ENCODE assay signal across 13 mouse cellular contexts in genomic region chr3:107953906-107954305, GRCm38 (mm10). TPM values are rescaled to one million over a fixed set of nuclear protein-coding genes. Genes with fewer than 3 reads are reported as not detected.
A peak's percentile ranks its signal among the peaks of the same experiment; 100 is the strongest.
DNase-seq lines count a peak whose midpoint lies in the region; ATAC-seq and TF ChIP-seq lines count a peak whose summit lies in the region.
"Had no signal": no experiment of that assay in that cellular context is flagged by ENCODE, and none has a peak within 500 bp of the region (broad histone marks: within the 10 kb centered on the region; RNA-seq: fewer than 3 reads in every experiment).

No protein-coding gene starts in this region.

- H3K9me3 ChIP-seq in embryonic facial prominence, embryonic 14.5 days (ENCODE audit: control insufficient read depth, low read length), result no peaks in the 10 kb centered on the region
- no peaks in the 10 kb centered on the region for H3K9me3 ChIP-seq in embryonic facial prominence, embryonic 10.5 days
- no peaks in the 10 kb centered on the region for H3K9me3 ChIP-seq in kidney, embryonic 14.5 days (ENCODE audit: control insufficient read depth, low read length)
- H3K9me3 ChIP-seq in neural tube, embryonic 13.5 days, result no peaks in the 10 kb centered on the region
- H3K9me3 ChIP-seq in neural tube, embryonic 15.5 days (replicated peaks), result no peaks in the 10 kb centered on the region
- H3K9me3 ChIP-seq: embryonic facial prominence, embryonic 12.5 days; midbrain, embryonic 10.5 days had no signal

- H3K4me2 ChIP-seq in embryonic facial prominence, embryonic 14.5 days (ENCODE audit: low read depth, low read length), result no peak overlapping the region
- no peak overlapping the region for H3K4me2 ChIP-seq in kidney, embryonic 14.5 days (replicated peaks; ENCODE audit: low read depth, low read length)
- H3K4me2 ChIP-seq in neural tube, embryonic 13.5 days, result no peak overlapping the region
- H3K4me2 ChIP-seq in neural tube, embryonic 15.5 days, result no peak overlapping the region
- H3K4me2 ChIP-seq: embryonic facial prominence, embryonic 12.5 days had no signal

- no peak for DNase-seq in embryonic facial prominence, embryonic 14.5 days (ENCODE audit: low spot score)
- no peak for DNase-seq in embryonic facial prominence, embryonic 10.5 days (ENCODE audit: low spot score)
- no peak for DNase-seq in kidney, postnatal 36 days
- no peak for DNase-seq in neural tube, embryonic 10.5 days (ENCODE audit: extremely low spot score, low spot score)
- no peak for DNase-seq in left cerebral cortex, adult 2 months (ENCODE audit: extremely low spot score in 1 of 2, low spot score in 2 of 2)
- DNase-seq: right cerebral cortex, postnatal 25 days had no signal

- H3K27me3 ChIP-seq in embryonic facial prominence, embryonic 14.5 days (replicated peaks; ENCODE audit: control insufficient read depth, insufficient read depth, low read length), result no peaks in the 10 kb centered on the region
- peaks cover 3% of the 10 kb centered on the region; the same call in 1 of the 2 replicates for H3K27me3 ChIP-seq in embryonic facial prominence, embryonic 10.5 days (replicated peaks; ENCODE audit: low read depth, poor library complexity, severe bottlenecking)
- H3K27me3 ChIP-seq in kidney, embryonic 14.5 days (ENCODE audit: control insufficient read depth, insufficient read depth, low read length), result no peaks in the 10 kb centered on the region
- no peaks in the 10 kb centered on the region for H3K27me3 ChIP-seq in neural tube, embryonic 13.5 days
- H3K27me3 ChIP-seq in neural tube, embryonic 15.5 days (replicated peaks), result no peaks in the 10 kb centered on the region
- H3K27me3 ChIP-seq: embryonic facial prominence, embryonic 12.5 days had no signal

- ATAC-seq in embryonic facial prominence, embryonic 14.5 days (ENCODE audit: low read depth), result 0 out of 2 replicates have a peak, but pooled peaks have one; percentile 39
- peak; percentile 32; the same call in 1 of the 2 replicates for ATAC-seq in kidney, embryonic 14.5 days (ENCODE audit: low FRiP score, low TSS enrichment)
- peak; percentile 50; the same call in 1 of the 2 replicates for ATAC-seq in neural tube, embryonic 13.5 days (ENCODE audit: low read depth)
- ATAC-seq in neural tube, embryonic 15.5 days (ENCODE audit: low FRiP score), result peak; percentile 59

- no peak overlapping the region for H3K4me3 ChIP-seq in embryonic facial prominence, embryonic 14.5 days (ENCODE audit: low read depth, low read length)
- no peak overlapping the region for H3K4me3 ChIP-seq in embryonic facial prominence, embryonic 10.5 days
- no peak overlapping the region for H3K4me3 ChIP-seq in kidney, embryonic 14.5 days (ENCODE audit: low read length)
- no peak overlapping the region for H3K4me3 ChIP-seq in neural tube, embryonic 13.5 days
- H3K4me3 ChIP-seq in neural tube, embryonic 15.5 days (replicated peaks), result no peak overlapping the region
- H3K4me3 ChIP-seq in left cerebral cortex, adult 2 months, result no peak overlapping the region
- H3K4me3 ChIP-seq: embryonic facial prominence, embryonic 12.5 days; midbrain, embryonic 10.5 days had no signal

- H3K4me1 ChIP-seq in embryonic facial prominence, embryonic 14.5 days (ENCODE audit: control insufficient read depth, insufficient read depth, low read length), result no peaks in the 10 kb centered on the region
- peaks cover 8% of the 10 kb centered on the region; the same call in 1 of the 2 replicates for H3K4me1 ChIP-seq in embryonic facial prominence, embryonic 10.5 days
- peaks cover 5% of the 10 kb centered on the region; the same call in 1 of the 2 replicates for H3K4me1 ChIP-seq in kidney, embryonic 14.5 days (ENCODE audit: control insufficient read depth, insufficient read depth, low read length)
- no peaks in the 10 kb centered on the region for H3K4me1 ChIP-seq in neural tube, embryonic 13.5 days (replicated peaks)
- H3K4me1 ChIP-seq in neural tube, embryonic 15.5 days, result no peaks in the 10 kb centered on the region
- H3K4me1 ChIP-seq: embryonic facial prominence, embryonic 12.5 days had no signal

- WGBS in embryonic facial prominence, embryonic 14.5 days, result 74% methylated on average over 5 of the region's 5 CpGs
- WGBS in embryonic facial prominence, embryonic 10.5 days, result 86% methylated on average over 5 of the region's 5 CpGs
- WGBS in kidney, embryonic 14.5 days, result 76% methylated on average over 5 of the region's 5 CpGs
- WGBS in neural tube, embryonic 13.5 days, result 82% methylated on average over 5 of the region's 5 CpGs
- whole genome bisulfite sequencing in neural tube, embryonic 15.5 days, result 78% methylated on average over 5 of the region's 5 CpGs

- H3K36me3 ChIP-seq in embryonic facial prominence, embryonic 14.5 days (ENCODE audit: control insufficient read depth, insufficient read depth, low read length), result no peaks in the 10 kb centered on the region
- no peaks in the 10 kb centered on the region for H3K36me3 ChIP-seq in embryonic facial prominence, embryonic 10.5 days (replicated peaks)
- no peaks in the 10 kb centered on the region for H3K36me3 ChIP-seq in kidney, embryonic 14.5 days (ENCODE audit: control insufficient read depth, insufficient read depth, low read length)
- H3K36me3 ChIP-seq in neural tube, embryonic 13.5 days, result no peaks in the 10 kb centered on the region
- H3K36me3 ChIP-seq in neural tube, embryonic 15.5 days, result no peaks in the 10 kb centered on the region
- H3K36me3 ChIP-seq: embryonic facial prominence, embryonic 12.5 days; midbrain, embryonic 10.5 days had no signal

- no peak overlapping the region for H3K9ac ChIP-seq in embryonic facial prominence, embryonic 14.5 days (ENCODE audit: low read depth, low read length)
- no peak overlapping the region for H3K9ac ChIP-seq in kidney, embryonic 14.5 days (ENCODE audit: low read depth, low read length)
- no peak overlapping the region for H3K9ac ChIP-seq in neural tube, embryonic 13.5 days
- H3K9ac ChIP-seq in neural tube, embryonic 15.5 days (replicated peaks), result no peak overlapping the region
- H3K9ac ChIP-seq: embryonic facial prominence, embryonic 12.5 days had no signal

- intact Hi-C loops in left cerebral cortex, adult 2 months (cut with DNase I), result loop anchor here (1.0 to 5.0 kb wide), 2 partner anchors 64 to 108 kb away; no protein-coding TSS in a partner anchor

- no peak for TF ChIP-seq CTCF in left cerebral cortex, adult 2 months (IDR thresholded peaks at IDR 0.05)

- no peak overlapping the region for H3K27ac ChIP-seq in embryonic facial prominence, embryonic 14.5 days (replicated peaks; ENCODE audit: low read depth, low read length)
- H3K27ac ChIP-seq in embryonic facial prominence, embryonic 10.5 days (replicated peaks), result no peak overlapping the region
- H3K27ac ChIP-seq in kidney, embryonic 14.5 days (ENCODE audit: low read depth, low read length), result no peak overlapping the region
- 0 out of 2 replicates have a peak overlapping the region, but pooled peaks have one; percentile 18 for H3K27ac ChIP-seq in neural tube, embryonic 13.5 days (replicated peaks)
- H3K27ac ChIP-seq in neural tube, embryonic 15.5 days (replicated peaks), result no peak overlapping the region; the same call in 1 of the 2 replicates
- no peak overlapping the region for H3K27ac ChIP-seq in left cerebral cortex, adult 2 months
- H3K27ac ChIP-seq: embryonic facial prominence, embryonic 12.5 days; midbrain, embryonic 10.5 days had no signal

RNA-seq across cellular contexts. Expression of gene Gstm6, which starts 10.4 kb away (rescaled TPM):
- 7.5 and 7.7 TPM in 2 replicates for polyA plus RNA-seq in embryonic facial prominence, embryonic 14.5 days (2014; fragmentation: Nextera tagmentation; extraction: Ambion mirVana)
- polyA plus RNA-seq in embryonic facial prominence, embryonic 10.5 days (2016; fragmentation: Nextera tagmentation; extraction: Ambion mirVana), result 8.6 and 8.9 TPM in 2 replicates
- 4.4 and 5.7 TPM in 2 replicates for polyA plus RNA-seq in kidney, embryonic 14.5 days (2014; fragmentation: Nextera tagmentation; extraction: Ambion mirVana)
- polyA plus RNA-seq in neural tube, embryonic 13.5 days (2015; fragmentation: Nextera tagmentation; extraction: Ambion mirVana), result 11.5 and 14.8 TPM in 2 replicates
- polyA plus RNA-seq in neural tube, embryonic 15.5 days (2015; fragmentation: Nextera tagmentation; extraction: Ambion mirVana), result 9.0 and 10.6 TPM in 2 replicates
- 1 to 10 TPM; 4.7 to 6.7 TPM for total RNA-seq in left cerebral cortex, adult 2 months (2021)

RNA-seq across cellular contexts. Expression of gene Gstm3, which starts 15.2 kb away (rescaled TPM):
- 0.17 TPM in 1 of 2 replicates, not detected in the other for polyA plus RNA-seq in embryonic facial prominence, embryonic 14.5 days (2014; fragmentation: Nextera tagmentation; extraction: Ambion mirVana)
- polyA plus RNA-seq in embryonic facial prominence, embryonic 10.5 days (2016; fragmentation: Nextera tagmentation; extraction: Ambion mirVana), result not detected in 2 replicates
- polyA plus RNA-seq in kidney, embryonic 14.5 days (2014; fragmentation: Nextera tagmentation; extraction: Ambion mirVana), result 0.16 TPM in 1 of 2 replicates, not detected in the other
- not detected in 2 replicates for polyA plus RNA-seq in neural tube, embryonic 13.5 days (2015; fragmentation: Nextera tagmentation; extraction: Ambion mirVana)
- polyA plus RNA-seq in neural tube, embryonic 15.5 days (2015; fragmentation: Nextera tagmentation; extraction: Ambion mirVana), result 2.7 TPM in 1 of 2 replicates, not detected in the other
- total RNA-seq in left cerebral cortex, adult 2 months (2021), result not detected
- total RNA-seq: heart, adult 18-20 months had no signal
- polyA plus RNA-seq: embryonic facial prominence, embryonic 12.5 days; limb, embryonic 14.5 days; midbrain, embryonic 10.5 days had no signal

RNA-seq across cellular contexts. Expression of gene Gstm7, which starts 22.3 kb away (rescaled TPM):
- 13.9 and 15.2 TPM in 2 replicates for polyA plus RNA-seq in embryonic facial prominence, embryonic 14.5 days (2014; fragmentation: Nextera tagmentation; extraction: Ambion mirVana)
- 18.5 and 22.8 TPM in 2 replicates for polyA plus RNA-seq in embryonic facial prominence, embryonic 10.5 days (2016; fragmentation: Nextera tagmentation; extraction: Ambion mirVana)
- 18.6 and 22.6 TPM in 2 replicates for polyA plus RNA-seq in kidney, embryonic 14.5 days (2014; fragmentation: Nextera tagmentation; extraction: Ambion mirVana)
- 98.5 and 102 TPM in 2 replicates for polyA plus RNA-seq in neural tube, embryonic 13.5 days (2015; fragmentation: Nextera tagmentation; extraction: Ambion mirVana)
- polyA plus RNA-seq in neural tube, embryonic 15.5 days (2015; fragmentation: Nextera tagmentation; extraction: Ambion mirVana), result 42.2 and 50.6 TPM in 2 replicates
- 10 to 100 TPM; 82.7 to 85.1 TPM for total RNA-seq in left cerebral cortex, adult 2 months (2021)

RNA-seq across cellular contexts. Expression of gene Gstm2, which starts 32.3 kb away (rescaled TPM):
- 60.5 and 64.7 TPM in 2 replicates for polyA plus RNA-seq in embryonic facial prominence, embryonic 14.5 days (2014; fragmentation: Nextera tagmentation; extraction: Ambion mirVana)
- polyA plus RNA-seq in embryonic facial prominence, embryonic 10.5 days (2016; fragmentation: Nextera tagmentation; extraction: Ambion mirVana), result 21.0 and 21.8 TPM in 2 replicates
- polyA plus RNA-seq in kidney, embryonic 14.5 days (2014; fragmentation: Nextera tagmentation; extraction: Ambion mirVana), result 76.2 and 79.8 TPM in 2 replicates
- 10.3 and 10.9 TPM in 2 replicates for polyA plus RNA-seq in neural tube, embryonic 13.5 days (2015; fragmentation: Nextera tagmentation; extraction: Ambion mirVana)
- polyA plus RNA-seq in neural tube, embryonic 15.5 days (2015; fragmentation: Nextera tagmentation; extraction: Ambion mirVana), result 7.4 and 23.4 TPM in 2 replicates
- total RNA-seq in left cerebral cortex, adult 2 months (2021), result 1 to 10 TPM; 2.0 to 4.6 TPM

RNA-seq across cellular contexts. Expression of gene Gstm5, which starts 58.3 kb away (rescaled TPM):
- 226 and 261 TPM in 2 replicates for polyA plus RNA-seq in embryonic facial prominence, embryonic 14.5 days (2014; fragmentation: Nextera tagmentation; extraction: Ambion mirVana)
- polyA plus RNA-seq in embryonic facial prominence, embryonic 10.5 days (2016; fragmentation: Nextera tagmentation; extraction: Ambion mirVana), result 208 and 219 TPM in 2 replicates
- polyA plus RNA-seq in kidney, embryonic 14.5 days (2014; fragmentation: Nextera tagmentation; extraction: Ambion mirVana), result 174 and 223 TPM in 2 replicates
- polyA plus RNA-seq in neural tube, embryonic 13.5 days (2015; fragmentation: Nextera tagmentation; extraction: Ambion mirVana), result 254 and 286 TPM in 2 replicates
- 222 and 263 TPM in 2 replicates for polyA plus RNA-seq in neural tube, embryonic 15.5 days (2015; fragmentation: Nextera tagmentation; extraction: Ambion mirVana)
- 100 to 1,000 TPM; 230 TPM for total RNA-seq in left cerebral cortex, adult 2 months (2021)
